Mouse (Mus musculus): ENCODE data around the gene Dkk3. TPM values are rescaled to one million over a fixed set of nuclear protein-coding genes. Genes with fewer than 3 reads are reported as not detected.

Gene Dkk3
- polyA plus RNA-seq, 1 experiment from 2014 or later: 5.8 TPM

GRCm38 (mm10) chr7:112192237-112192636, 33.4 kb upstream of the Dkk3 start:
- Histone ChIP-seq H3K36me3 (no peaks in the 10 kb centered on the region), H3K9ac (no peak overlapping the region), H3K4me2 (no peak overlapping the region), H3K4me1 (replicated peaks) (0 out of 2 replicates have a peak, but pooled peaks cover 10% of the 10 kb centered on the region), H3K4me3 (replicated peaks) (no peak overlapping the region), H3K27ac (no peak overlapping the region), H3K9me3 (replicated peaks) (no peaks in the 10 kb centered on the region), H3K27me3 (no peaks in the 10 kb centered on the region)
- no peak for DNase-seq
- 71% methylated on average over 4 of the region's 4 CpGs for whole genome bisulfite sequencing (ENCODE audit: insufficient replicate concordance)
- no peak for ATAC-seq (ENCODE audit: low read depth)

GRCm38 (mm10) chr7:112187536-112188459, 28.9 kb upstream of the Dkk3 start:
- Histone ChIP-seq H3K27me3 (no peaks in the 10 kb centered on the region), H3K4me2 (no peak overlapping the region), H3K36me3 (no peaks in the 10 kb centered on the region), H3K9me3 (replicated peaks) (no peaks in the 10 kb centered on the region), H3K27ac (no peak overlapping the region), H3K4me3 (replicated peaks) (no peak overlapping the region), H3K9ac (no peak overlapping the region), H3K4me1 (replicated peaks) (0 out of 2 replicates have a peak, but pooled peaks cover 12% of the 10 kb centered on the region)
- DNase-seq (no peak), ATAC-seq (ENCODE audit: low read depth) (peak; percentile 32; the same call in 1 of the 2 replicates)
- WGBS (ENCODE audit: insufficient replicate concordance): 48% methylated on average over 13 of the region's 13 CpGs

GRCm38 (mm10) chr7:112186871-112187270, 28.0 kb upstream of the Dkk3 start:
- no peak for ATAC-seq (ENCODE audit: low read depth)
- Histone ChIP-seq H3K4me2 (no peak overlapping the region), H3K27me3 (no peaks in the 10 kb centered on the region), H3K4me3 (replicated peaks) (no peak overlapping the region), H3K36me3 (no peaks in the 10 kb centered on the region), H3K9ac (no peak overlapping the region), H3K9me3 (replicated peaks) (no peaks in the 10 kb centered on the region), H3K27ac (no peak overlapping the region), H3K4me1 (replicated peaks) (0 out of 2 replicates have a peak, but pooled peaks cover 12% of the 10 kb centered on the region)
- no peak for DNase-seq
- 79% methylated on average over 7 of the region's 7 CpGs for WGBS (ENCODE audit: insufficient replicate concordance)

- Histone ChIP-seq H3K27me3 (no peaks in the 10 kb centered on the region), H3K9me3 (replicated peaks) (no peaks in the 10 kb centered on the region), H3K4me3 (replicated peaks) (no peak overlapping the region), H3K27ac (no peak overlapping the region), H3K4me1 (replicated peaks) (0 out of 2 replicates have a peak, but pooled peaks cover 12% of the 10 kb centered on the region), H3K4me2 (no peak overlapping the region), H3K9ac (no peak overlapping the region), H3K36me3 (no peaks in the 10 kb centered on the region)
- 53% methylated on average over 9 of the region's 9 CpGs for WGBS (ENCODE audit: insufficient replicate concordance)
- DNase-seq (no peak), ATAC-seq (ENCODE audit: low read depth) (no peak)
These were observed 26.4 kb upstream of the Dkk3 start for GRCm38 (mm10) chr7:112185226-112185745.

- Histone ChIP-seq H3K9ac (no peak overlapping the region), H3K27ac (no peak overlapping the region), H3K36me3 (no peaks in the 10 kb centered on the region), H3K9me3 (replicated peaks) (no peaks in the 10 kb centered on the region), H3K4me2 (no peak overlapping the region), H3K4me1 (replicated peaks) (0 out of 2 replicates have a peak, but pooled peaks cover 12% of the 10 kb centered on the region), H3K4me3 (replicated peaks) (no peak overlapping the region), H3K27me3 (no peaks in the 10 kb centered on the region)
- DNase-seq (no peak), ATAC-seq (ENCODE audit: low read depth) (no peak)
- 70% methylated on average over 6 of the region's 6 CpGs for WGBS (ENCODE audit: insufficient replicate concordance)
These were observed 25.8 kb upstream of the Dkk3 start for GRCm38 (mm10) chr7:112184519-112185225.

- Histone ChIP-seq H3K4me2 (no peak overlapping the region), H3K27ac (no peak overlapping the region), H3K4me3 (replicated peaks) (no peak overlapping the region), H3K9ac (no peak overlapping the region), H3K27me3 (no peaks in the 10 kb centered on the region), H3K9me3 (replicated peaks) (no peaks in the 10 kb centered on the region), H3K36me3 (no peaks in the 10 kb centered on the region), H3K4me1 (replicated peaks) (0 out of 2 replicates have a peak, but pooled peaks cover 10% of the 10 kb centered on the region)
- DNase-seq: peak; percentile 49
- 29% methylated on average over 5 of the region's 5 CpGs for WGBS (ENCODE audit: insufficient replicate concordance)
- 0 out of 2 replicates have a peak, but pooled peaks have one; percentile 13 for ATAC-seq (ENCODE audit: low read depth)
These were observed 24.5 kb upstream of the Dkk3 start for GRCm38 (mm10) chr7:112183258-112183841.

GRCm38 (mm10) chr7:112180235-112180705, 21.4 kb upstream of the Dkk3 start:
- no peak overlapping the region for H3K4me3 ChIP-seq (replicated peaks)
- no peaks in the 10 kb centered on the region for H3K9me3 ChIP-seq (replicated peaks)
- H3K27me3 ChIP-seq: no peaks in the 10 kb centered on the region
- no peak overlapping the region for H3K27ac ChIP-seq
- ATAC-seq (ENCODE audit: low read depth) (peak; percentile 62), DNase-seq (peak; percentile 33)
- H3K4me2 ChIP-seq: 0 out of 2 replicates have a peak overlapping the region, but pooled peaks have one; percentile 8
- H3K4me1 ChIP-seq (replicated peaks): 0 out of 2 replicates have a peak, but pooled peaks cover under 1% of the 10 kb centered on the region
- no peaks in the 10 kb centered on the region for H3K36me3 ChIP-seq
- H3K9ac ChIP-seq: no peak overlapping the region
- WGBS (ENCODE audit: insufficient replicate concordance): 13% methylated on average over 8 of the region's 10 CpGs

GRCm38 (mm10) chr7:112176627-112177026, 17.8 kb upstream of the Dkk3 start:
- H3K4me3 ChIP-seq (replicated peaks): no peak overlapping the region
- H3K4me2 ChIP-seq: no peak overlapping the region
- no peak overlapping the region for H3K27ac ChIP-seq
- ATAC-seq (ENCODE audit: low read depth): no peak
- no peaks in the 10 kb centered on the region for H3K36me3 ChIP-seq
- no peak for DNase-seq
- H3K9me3 ChIP-seq (replicated peaks): no peaks in the 10 kb centered on the region
- WGBS (ENCODE audit: insufficient replicate concordance): 61% methylated on average over 2 of the region's 2 CpGs
- no peak overlapping the region for H3K9ac ChIP-seq
- no peaks in the 10 kb centered on the region for H3K27me3 ChIP-seq
- H3K4me1 ChIP-seq (replicated peaks): no peaks in the 10 kb centered on the region

- no peak overlapping the region for H3K9ac ChIP-seq
- H3K27me3 ChIP-seq: no peaks in the 10 kb centered on the region
- H3K4me2 ChIP-seq: no peak overlapping the region
- H3K4me1 ChIP-seq (replicated peaks): peaks cover 6% of the 10 kb centered on the region
- no peaks in the 10 kb centered on the region for H3K9me3 ChIP-seq (replicated peaks)
- ATAC-seq (ENCODE audit: low read depth): no peak
- 54% methylated on average over 4 of the region's 4 CpGs for WGBS (ENCODE audit: insufficient replicate concordance)
- H3K27ac ChIP-seq: no peak overlapping the region
- DNase-seq: no peak
- H3K4me3 ChIP-seq (replicated peaks): no peak overlapping the region
- no peaks in the 10 kb centered on the region for H3K36me3 ChIP-seq
These were observed 13.8 kb upstream of the Dkk3 start for GRCm38 (mm10) chr7:112172669-112173068.

GRCm38 (mm10) chr7:112169955-112170692, 11.3 kb upstream of the Dkk3 start:
- ATAC-seq (ENCODE audit: low read depth): peak; percentile 70
- Histone ChIP-seq H3K4me3 (replicated peaks) (no peak overlapping the region), H3K9ac (no peak overlapping the region), H3K9me3 (replicated peaks) (no peaks in the 10 kb centered on the region), H3K4me2 (no peak overlapping the region), H3K36me3 (no peaks in the 10 kb centered on the region), H3K4me1 (replicated peaks) (peaks cover 6% of the 10 kb centered on the region), H3K27ac (peak overlapping the region; percentile 60), H3K27me3 (no peaks in the 10 kb centered on the region)
- DNase-seq: no peak
- WGBS (ENCODE audit: insufficient replicate concordance): 37% methylated on average over 10 of the region's 10 CpGs

Measured in liver, embryonic 13.5 days (tissue).